Mouse (Mus musculus) limb, embryonic 14.5 days (tissue): Measurements from ENCODE around the gene Nbl1. TPM values are rescaled to one million over a fixed set of nuclear protein-coding genes. Genes with fewer than 3 reads are reported as not detected.
A peak's percentile ranks its signal among the peaks of the same experiment; 100 is the strongest.

Source experiments
- ATAC-seq: fragments of 200-750 bp; cut with Nextera tagmentation; 2 replicates; pipeline ENCODE4 v1.8.0; 2017; ENCODE audit warnings: low read depth, moderate number of reproducible peaks, moderate TSS enrichment; ENCODE audit not compliant: low FRiP score
- DNase-seq: peaks from one replicate; pipeline ENCODE4 v3.0.0-alpha.2; 2015; ENCODE audit warnings: low spot score
- H3K27ac ChIP-seq: fragments of 300-500 bp; sonication (generic); replicated peaks from 2 replicates; pipeline ENCODE4 v1.5.1; 2014; ENCODE audit warnings: low read depth, mild to moderate bottlenecking, low read length, moderate library complexity, mixed read lengths
- H3K27me3 ChIP-seq: fragments of 300-500 bp; sonication (generic); 2 replicates; pipeline ENCODE4 v1.6.1; 2014; ENCODE audit warnings: low read length, mixed read lengths; ENCODE audit not compliant: control insufficient read depth, insufficient read depth
- H3K36me3 ChIP-seq: fragments of 300-500 bp; sonication (generic); 2 replicates; pipeline ENCODE4 v1.6.1; 2014; ENCODE audit warnings: mild to moderate bottlenecking, low read length, moderate library complexity, mixed read lengths; ENCODE audit not compliant: control insufficient read depth, insufficient read depth
- H3K4me1 ChIP-seq: fragments of 300-500 bp; sonication (generic); 2 replicates; pipeline ENCODE4 v1.6.1; 2014; ENCODE audit warnings: antibody characterized with exemption, low read length, mixed read lengths; ENCODE audit not compliant: control insufficient read depth, insufficient read depth
- H3K4me2 ChIP-seq: fragments of 300-500 bp; sonication (generic); replicated peaks from 2 replicates; pipeline ENCODE4 v1.6.1; 2014; ENCODE audit warnings: low read depth, mild to moderate bottlenecking, low read length, moderate library complexity; ENCODE audit not compliant: severe bottlenecking
- H3K4me3 ChIP-seq: fragments of 300-500 bp; sonication (generic); replicated peaks from 2 replicates; pipeline ENCODE4 v1.5.1; 2014; ENCODE audit warnings: low read length
- H3K9ac ChIP-seq: fragments of 300-500 bp; sonication (generic); 2 replicates; pipeline ENCODE4 v1.6.1; 2014; ENCODE audit warnings: mild to moderate bottlenecking, low read depth, low read length, moderate library complexity; ENCODE audit not compliant: severe bottlenecking
- H3K9me3 ChIP-seq: fragments of 300-500 bp; sonication (generic); 2 replicates; pipeline ENCODE4 v1.6.1; 2016; ENCODE audit warnings: low read length; ENCODE audit not compliant: control insufficient read depth
- POLR2A ChIP-seq: fragments of 200-500 bp; IDR thresholded peaks from 2 replicates; pipeline ENCODE4 v1.8.0; 2012; ENCODE audit warnings: inconsistent platforms, mild to moderate bottlenecking, moderate library complexity, borderline replicate concordance; ENCODE audit not compliant: insufficient read depth, insufficient read length; ENCODE audit errors: extremely low read depth
- WGBS: fragments of 180-500 bp; shearing (Covaris S2); extraction: QIAGEN DNeasy Blood & Tissue Kit; methylation state at CpG from one replicate; pipeline ENCODE4 v1.1.7; 2014; 5-methylcytosine and 5-hydroxymethylcytosine counted together
- polyA plus RNA-seq, 2 experiments: library from polyadenylated mRNA; depleted of rRNA in 1 of 2; stranded (reverse) in 1 of 2; unstranded in 1 of 2; fragments of >200 nt; fragmentation: Nextera tagmentation in 1 of 2; extraction: Ambion mirVana in 1 of 2; gene quantifications; 2 replicates each; pipeline versions ENCODE4 v1.2.1 to v1.2.3; 2012 to 2014

The Nbl1 gene
- polyA plus RNA-seq, 2 experiments, result 149 to 157 TPM

- no peak within 1 kb of the TSS for H3K27ac ChIP-seq
- under 1% methylated on average over 23 of the region's 77 CpGs for WGBS
- no peak for DNase-seq
These were observed 17.6 kb downstream of the Nbl1 start, which contains the start of gene Htr6 for GRCm38 (mm10) chr4:139075041-139075711. Gene Htr6 (minus strand): TSS chr4:139075570.

GRCm38 (mm10) chr4:139074060-139074459, 18.7 kb downstream of the Nbl1 start:
- TF ChIP-seq POLR2A, result no peak
- H3K27me3 ChIP-seq, result peaks cover 41% of the 10 kb centered on the region
- no peaks in the 10 kb centered on the region for H3K9me3 ChIP-seq
- 20% methylated on average over 29 of the region's 29 CpGs for WGBS
- ATAC-seq (no peak), DNase-seq (no peak)
- peaks cover 3% of the 10 kb centered on the region; the same call in 1 of the 2 replicates for H3K4me1 ChIP-seq
- no peak overlapping the region for H3K9ac ChIP-seq
- no peak overlapping the region for H3K27ac ChIP-seq
- peak overlapping the region; percentile 91 for H3K4me2 ChIP-seq
- H3K4me3 ChIP-seq, result peak overlapping the region; percentile 61
- H3K36me3 ChIP-seq, result no peaks in the 10 kb centered on the region

More at GRCm38 (mm10) chr4:139075041-139075711, 17.6 kb downstream of the Nbl1 start, which contains the start of gene Htr6:
- peaks cover 41% of the 10 kb centered on the region for H3K27me3 ChIP-seq
- no peaks in the 10 kb centered on the region for H3K9me3 ChIP-seq
- no peak for TF ChIP-seq POLR2A
- H3K4me3 ChIP-seq, result peak within 1 kb of the TSS; percentile 61
- H3K9ac ChIP-seq, result peak within 1 kb of the TSS; percentile 58
- H3K4me1 ChIP-seq, result peaks cover 3% of the 10 kb centered on the region; the same call in 1 of the 2 replicates
- H3K4me2 ChIP-seq, result peak within 1 kb of the TSS; percentile 91
- H3K36me3 ChIP-seq, result no peaks in the 10 kb centered on the region
- ATAC-seq, result no peak

GRCm38 (mm10) chr4:139068287-139068686, 24.5 kb downstream of the Nbl1 start:
- Histone ChIP-seq H3K27me3 (peaks cover 6% of the 10 kb centered on the region), H3K4me3 (no peak overlapping the region)

GRCm38 (mm10) chr4:139064831-139065230, 28.0 kb downstream of the Nbl1 start:
- no peak overlapping the region for H3K4me3 ChIP-seq
- WGBS, result 83% methylated on average over 5 of the region's 5 CpGs
- no peak for TF ChIP-seq POLR2A
- no peak for DNase-seq
- no peak for ATAC-seq
- H3K9me3 ChIP-seq, result no peaks in the 10 kb centered on the region
- no peaks in the 10 kb centered on the region for H3K4me1 ChIP-seq
- H3K27ac ChIP-seq, result no peak overlapping the region
- no peak overlapping the region for H3K9ac ChIP-seq
- H3K4me2 ChIP-seq, result no peak overlapping the region
- no peaks in the 10 kb centered on the region for H3K27me3 ChIP-seq
- H3K36me3 ChIP-seq, result no peaks in the 10 kb centered on the region

More at GRCm38 (mm10) chr4:139068287-139068686, 24.5 kb downstream of the Nbl1 start:
- Histone ChIP-seq H3K9me3 (no peaks in the 10 kb centered on the region), H3K27ac (no peak overlapping the region), H3K9ac (no peak overlapping the region), H3K36me3 (no peaks in the 10 kb centered on the region), H3K4me2 (no peak overlapping the region), H3K4me1 (no peaks in the 10 kb centered on the region)
- 29% methylated on average over 4 of the region's 4 CpGs for WGBS
- DNase-seq (no peak), ATAC-seq (no peak)
- no peak for TF ChIP-seq POLR2A

GRCm38 (mm10) chr4:139059569-139059968, 33.2 kb downstream of the Nbl1 start:
- WGBS, result 4% methylated on average over 7 of the region's 7 CpGs
- no peaks in the 10 kb centered on the region for H3K27me3 ChIP-seq
- H3K27ac ChIP-seq, result no peak overlapping the region
- no peak for ATAC-seq
- no peak overlapping the region for H3K4me3 ChIP-seq
- no peaks in the 10 kb centered on the region for H3K36me3 ChIP-seq
- no peak overlapping the region for H3K4me2 ChIP-seq
- peak; percentile 72 for DNase-seq
- no peaks in the 10 kb centered on the region for H3K4me1 ChIP-seq
- TF ChIP-seq POLR2A, result no peak
- no peaks in the 10 kb centered on the region for H3K9me3 ChIP-seq
- H3K9ac ChIP-seq, result no peak overlapping the region

GRCm38 (mm10) chr4:139058029-139058428, 34.8 kb downstream of the Nbl1 start:
- H3K4me2 ChIP-seq, result no peak overlapping the region
- TF ChIP-seq POLR2A, result no peak
- no peak for ATAC-seq
- no peaks in the 10 kb centered on the region for H3K4me1 ChIP-seq
- no peak for DNase-seq
- H3K9ac ChIP-seq, result no peak overlapping the region
- no peaks in the 10 kb centered on the region for H3K9me3 ChIP-seq
- no peak overlapping the region for H3K27ac ChIP-seq
- WGBS, result 88% methylated on average over 5 of the region's 5 CpGs
- no peaks in the 10 kb centered on the region for H3K27me3 ChIP-seq
- no peak overlapping the region for H3K4me3 ChIP-seq
- no peaks in the 10 kb centered on the region for H3K36me3 ChIP-seq
